In genomic region chr1:106151846-106152245, GRCm38 (mm10) we compare ENCODE assay signal across 9 mouse cellular contexts. TPM values are rescaled to one million over a fixed set of nuclear protein-coding genes. Genes with fewer than 3 reads are reported as not detected.
DNase-seq lines count a peak whose midpoint lies in the region; ATAC-seq and TF ChIP-seq lines count a peak whose summit lies in the region.
"Had no signal": no experiment of that assay in that cellular context is flagged by ENCODE, and none has a peak within 500 bp of the region (broad histone marks: within the 10 kb centered on the region; RNA-seq: fewer than 3 reads in every experiment).

No protein-coding gene starts in this region.

- H3K27ac ChIP-seq in left cerebral cortex, adult 2 months, result no peak overlapping the region
- no peak overlapping the region for H3K27ac ChIP-seq in hindbrain, embryonic 11.5 days (ENCODE audit: low read depth, low read length)
- no peak overlapping the region for H3K27ac ChIP-seq in intestine, embryonic 16.5 days (ENCODE audit: low read length)
- H3K27ac ChIP-seq: lung, embryonic 15.5 days had no signal

- 81% methylated on average over 12 of the region's 12 CpGs for WGBS in hindbrain, embryonic 11.5 days
- 83% methylated on average over 12 of the region's 12 CpGs for WGBS in intestine, embryonic 16.5 days

- intact Hi-C loops in left cerebral cortex, adult 2 months (cut with DNase I), result loop anchor here (5.0 kb wide), 1 partner anchor 245 kb away; no protein-coding TSS in a partner anchor

- no peaks in the 10 kb centered on the region for H3K36me3 ChIP-seq in hindbrain, embryonic 11.5 days (ENCODE audit: control insufficient read depth, insufficient read depth, low read length)
- H3K36me3 ChIP-seq in intestine, embryonic 16.5 days (ENCODE audit: control insufficient read depth, insufficient read depth, low read length), result no peaks in the 10 kb centered on the region
- H3K36me3 ChIP-seq: lung, embryonic 15.5 days had no signal

- H3K9me3 ChIP-seq in hindbrain, embryonic 11.5 days (ENCODE audit: control insufficient read depth, low read length), result no peaks in the 10 kb centered on the region
- no peaks in the 10 kb centered on the region for H3K9me3 ChIP-seq in intestine, embryonic 16.5 days (ENCODE audit: control insufficient read depth, low read length)
- H3K9me3 ChIP-seq: lung, embryonic 15.5 days had no signal

- DNase-seq in left cerebral cortex, adult 2 months (ENCODE audit: extremely low spot score in 1 of 2, low spot score in 2 of 2), result peak in 1 of 2 experiments; percentile 24
- DNase-seq in left cerebral cortex, adult 11 months (ENCODE audit: low spot score), result no peak
- DNase-seq in adipocyte (ENCODE audit: low spot score), result peak; percentile 23
- peak; percentile 41 to 62 for DNase-seq in kidney, postnatal 36 days
- peak; percentile 46 to 63 for DNase-seq in spleen, adult 18-20 months
- DNase-seq in hindbrain, embryonic 11.5 days (ENCODE audit: low spot score), result no peak
- DNase-seq in cerebellum, postnatal 10 days, result no peak

- no peak for ATAC-seq in hindbrain, embryonic 11.5 days (ENCODE audit: low FRiP score)
- ATAC-seq in intestine, embryonic 16.5 days, result no peak

- H3K27me3 ChIP-seq in hindbrain, embryonic 11.5 days (ENCODE audit: control insufficient read depth, insufficient read depth, low read length), result no peaks in the 10 kb centered on the region
- H3K27me3 ChIP-seq in intestine, embryonic 16.5 days (replicated peaks; ENCODE audit: control insufficient read depth, insufficient read depth, low read length), result no peaks in the 10 kb centered on the region
- H3K27me3 ChIP-seq: lung, embryonic 15.5 days had no signal

- peak; percentile 48 for TF ChIP-seq CTCF in left cerebral cortex, adult 2 months (IDR thresholded peaks at IDR 0.05)

- no peak overlapping the region for H3K4me2 ChIP-seq in hindbrain, embryonic 11.5 days (replicated peaks; ENCODE audit: low read depth, low read length)
- H3K4me2 ChIP-seq in intestine, embryonic 16.5 days (ENCODE audit: low read depth, low read length), result no peak overlapping the region
- H3K4me2 ChIP-seq: lung, embryonic 15.5 days had no signal

- no peak overlapping the region for H3K4me3 ChIP-seq in left cerebral cortex, adult 2 months
- no peak overlapping the region for H3K4me3 ChIP-seq in hindbrain, embryonic 11.5 days (ENCODE audit: low read depth, low read length)
- no peak overlapping the region for H3K4me3 ChIP-seq in intestine, embryonic 16.5 days (ENCODE audit: low read length)
- H3K4me3 ChIP-seq: lung, embryonic 15.5 days had no signal

- H3K9ac ChIP-seq in hindbrain, embryonic 11.5 days (ENCODE audit: low read depth, low read length), result no peak overlapping the region
- H3K9ac ChIP-seq in intestine, embryonic 16.5 days (ENCODE audit: low read depth, low read length), result no peak overlapping the region
- H3K9ac ChIP-seq: lung, embryonic 15.5 days had no signal

- no peaks in the 10 kb centered on the region for H3K4me1 ChIP-seq in hindbrain, embryonic 11.5 days (replicated peaks; ENCODE audit: control insufficient read depth, insufficient read depth, low read length)
- no peaks in the 10 kb centered on the region for H3K4me1 ChIP-seq in intestine, embryonic 16.5 days (ENCODE audit: control insufficient read depth, insufficient read depth, low read length)
- H3K4me1 ChIP-seq: lung, embryonic 15.5 days had no signal

RNA-seq across cellular contexts. Expression of gene Phlpp1, which starts 19.7 kb away (rescaled TPM):
- total RNA-seq in left cerebral cortex, adult 2 months (2021), result 10 to 100 TPM; 63.1 to 68.4 TPM
- 7.6 and 9.8 TPM in 2 replicates for polyA plus RNA-seq in hindbrain, embryonic 11.5 days (2014; fragmentation: Nextera tagmentation; extraction: Ambion mirVana)
- polyA plus RNA-seq in intestine, embryonic 16.5 days (2015; fragmentation: Nextera tagmentation; extraction: Ambion mirVana), result 2.7 and 2.9 TPM in 2 replicates

Comparison
In these comparisons a context has a peak if more than half of its experiments do, and no peak if none do; other contexts are left out.
1. DNase-seq: peak in adipocyte (single experiment), kidney, postnatal 36 days (2 of 2) and spleen, adult 18-20 months (2 of 2); none in left cerebral cortex, adult 11 months (single experiment), hindbrain, embryonic 11.5 days (single experiment) and cerebellum, postnatal 10 days (0 of 2).